Mouse (Mus musculus) frontal cortex, postnatal 25 days (tissue): ENCODE data around the gene Ccl11.

ENCODE experiments used
- DNase-seq, 2 experiments: peaks; one replicate each; pipeline ENCODE4 v3.0.0; 2022; ENCODE audit warnings: low spot score in 2 of 2

Ccl11 gene

DNA sequence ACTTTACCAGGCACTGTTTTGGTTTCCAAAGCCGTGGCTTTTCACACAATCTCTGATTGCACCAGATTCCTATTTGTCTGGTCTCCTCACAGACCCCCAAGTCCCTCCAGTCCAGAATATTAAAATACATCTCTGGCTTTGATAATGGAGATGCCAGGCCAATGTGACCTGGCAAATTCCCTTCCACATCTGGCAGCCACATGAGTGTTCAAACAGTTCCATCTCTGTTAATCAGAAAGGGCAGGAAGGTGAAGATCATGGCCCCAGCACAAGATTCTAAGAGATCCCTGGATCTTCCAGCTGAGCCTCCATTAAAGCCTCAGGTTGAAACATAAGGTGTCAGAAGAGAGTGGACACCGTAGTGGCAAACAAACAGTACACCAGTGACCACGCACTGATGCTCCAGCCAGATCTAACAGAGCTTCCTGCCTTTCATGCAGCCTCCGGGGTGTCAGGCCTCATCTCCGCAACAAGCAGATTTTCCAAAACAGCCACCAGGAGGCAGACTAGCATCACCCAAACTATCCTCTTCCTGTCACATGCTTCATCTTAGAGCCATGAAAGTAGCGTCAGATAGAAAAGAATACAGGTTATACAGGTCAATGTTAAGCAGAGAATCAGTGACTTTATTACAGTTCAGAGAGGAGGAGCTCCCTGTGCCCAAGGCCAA is 9.7 kb upstream of the Ccl11 start:
- no peak for DNase-seq

DNA sequence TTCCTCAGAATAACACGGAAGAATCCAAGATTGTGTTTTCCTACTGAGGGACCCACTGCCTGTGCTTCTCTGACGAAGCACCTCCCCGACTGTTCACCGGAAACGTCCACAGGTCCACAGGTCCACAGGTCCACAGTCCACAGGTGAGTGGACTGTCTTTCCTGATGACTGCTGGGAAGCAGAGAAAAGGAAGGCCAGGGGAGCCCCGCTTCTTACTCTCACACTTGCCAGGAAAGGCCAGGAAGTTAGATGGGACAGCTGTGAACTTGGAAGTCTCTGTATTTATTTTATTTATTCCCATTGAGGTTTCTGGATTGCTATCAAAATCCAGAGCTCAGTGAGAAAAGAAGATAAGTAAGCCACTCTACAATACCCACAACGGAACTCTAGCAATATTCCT is 3.8 kb upstream of the Ccl11 start:
- DNase-seq: no peak

DNA sequence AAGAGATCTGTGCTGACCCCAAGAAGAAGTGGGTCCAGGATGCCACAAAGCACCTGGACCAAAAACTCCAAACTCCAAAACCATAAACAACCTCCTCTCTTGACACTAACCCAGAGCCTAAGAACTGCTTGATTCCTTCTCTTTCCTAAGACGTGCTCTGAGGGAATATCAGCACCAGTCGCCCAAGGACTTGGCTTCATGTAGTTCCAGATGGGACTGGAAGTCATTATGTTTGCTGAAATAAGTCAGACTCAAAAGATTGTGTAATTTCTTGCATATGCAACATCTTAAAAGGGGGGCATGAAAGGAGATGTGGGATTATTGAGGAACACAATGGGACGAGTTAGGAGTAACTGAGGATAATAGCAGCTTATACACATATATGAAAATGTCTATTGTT is 4.6 kb downstream of the Ccl11 start:
- no peak for DNase-seq

- no peak for DNase-seq
These were observed 5.8 kb downstream of the Ccl11 start for GRCm38 (mm10) chr11:82063454-82063853.

DNA sequence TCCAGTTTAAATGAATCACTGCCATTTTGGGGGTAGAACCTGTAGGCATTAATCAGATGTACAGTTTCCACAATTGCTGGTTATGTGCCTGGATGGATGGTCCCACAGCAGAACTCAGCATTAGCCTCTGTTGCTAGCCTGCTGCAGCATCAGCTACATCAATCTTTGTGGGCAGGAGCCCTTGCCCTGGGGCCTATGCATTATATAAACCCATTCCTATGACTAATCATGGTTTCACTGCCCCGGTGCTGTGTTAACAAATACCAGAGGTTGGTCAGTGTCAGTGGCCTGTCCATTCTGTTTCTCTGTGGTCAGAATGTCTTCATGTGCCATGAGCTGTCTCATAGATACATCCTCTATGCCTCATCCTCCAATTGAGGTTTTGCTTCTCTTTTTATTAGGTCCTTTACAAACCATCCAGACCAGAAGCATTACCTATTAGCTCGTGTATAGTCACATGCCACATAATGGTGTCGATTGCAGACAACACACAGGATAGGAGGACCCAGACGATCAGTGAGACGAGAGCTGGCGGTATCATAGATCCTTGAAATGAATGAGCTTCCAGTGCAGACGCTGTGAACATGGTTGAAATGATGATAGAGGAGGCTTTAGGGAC is 9.4 kb downstream of the Ccl11 start:
- no peak for DNase-seq

DNA sequence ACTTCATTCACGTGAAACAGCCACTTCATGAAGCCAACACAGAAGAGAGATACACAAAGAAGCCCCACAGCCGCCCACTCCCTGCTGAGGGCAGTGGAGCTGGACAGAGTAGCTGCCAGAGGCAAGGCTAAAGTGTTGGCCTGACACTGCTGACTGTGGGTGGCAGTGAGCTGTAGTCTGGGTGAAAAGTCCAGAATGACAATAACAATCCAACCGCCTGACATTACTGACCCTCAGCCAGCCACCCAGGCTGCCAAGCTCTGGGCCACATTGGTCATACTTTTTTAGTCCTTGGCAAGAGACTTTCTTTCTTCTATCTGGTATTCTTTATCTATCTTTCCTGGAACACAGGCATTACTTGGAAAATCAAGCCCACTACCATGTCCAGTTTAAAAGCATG is 13.5 kb downstream of the Ccl11 start:
- DNase-seq: no peak

DNA sequence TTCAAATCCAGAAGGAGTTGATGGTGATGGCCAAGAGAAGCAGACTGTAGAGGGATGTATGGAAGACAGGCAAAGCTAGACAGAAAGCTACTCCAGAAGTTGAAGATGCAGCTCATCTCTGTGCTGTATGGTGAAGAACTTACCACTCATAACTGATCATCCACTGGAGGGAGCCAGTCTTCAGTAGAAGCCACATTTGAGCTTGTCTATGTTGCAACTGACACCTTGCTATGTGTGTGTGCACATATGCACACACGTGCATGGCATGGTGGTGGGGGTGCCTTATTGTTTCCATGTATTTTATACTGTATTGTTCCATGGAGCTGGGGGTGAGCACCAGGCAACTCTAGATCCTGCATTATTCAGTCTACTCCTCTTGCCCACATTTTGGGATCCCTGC is 14.8 kb downstream of the Ccl11 start:
- DNase-seq: no peak

DNA sequence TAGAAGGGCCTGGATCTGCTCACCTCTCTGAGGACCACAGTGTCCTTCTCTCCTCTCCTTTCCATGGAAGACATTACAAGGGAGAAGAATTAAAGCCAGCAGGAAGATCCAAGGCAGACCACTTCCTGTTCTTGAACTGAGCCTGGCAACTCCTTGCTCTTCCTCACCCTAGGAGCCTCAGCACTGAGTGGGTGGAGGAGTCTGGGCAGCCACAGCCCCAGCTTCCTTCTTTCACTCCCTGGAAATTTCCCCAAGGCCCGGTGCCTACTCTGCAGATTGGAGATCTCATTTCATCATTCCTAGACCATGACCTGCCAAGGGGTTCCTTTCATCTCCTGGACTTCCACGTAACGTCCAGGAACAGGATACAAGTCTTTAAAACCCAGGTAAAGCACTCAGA is 15.4 kb downstream of the Ccl11 start:
- DNase-seq: no peak

- DNase-seq: no peak
These were observed 16.1 kb downstream of the Ccl11 start for GRCm38 (mm10) chr11:82073686-82074085.

DNA sequence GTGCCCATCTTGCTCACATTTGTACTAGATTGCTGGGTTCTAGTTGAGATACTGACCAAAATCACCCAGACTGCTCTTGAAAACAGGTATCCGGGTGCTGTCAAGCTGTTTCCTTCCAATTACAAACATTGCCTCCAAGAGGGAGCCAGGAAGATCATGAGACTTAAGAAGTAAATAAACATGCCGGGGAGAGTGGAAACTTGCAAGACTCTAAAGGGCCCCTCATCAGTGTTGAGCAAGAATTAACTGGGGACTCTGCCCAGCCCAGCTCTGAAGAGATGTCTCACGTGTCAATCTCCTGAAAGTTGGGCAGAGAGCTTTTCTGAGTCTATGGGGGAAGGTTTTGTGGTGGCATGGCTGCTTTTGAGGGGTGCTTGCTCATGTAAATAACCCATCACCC is 19.4 kb downstream of the Ccl11 start:
- no peak for DNase-seq

GRCm38 (mm10) chr11:82078136-82078730 is 20.6 kb downstream of the Ccl11 start:
- DNase-seq: no peak

GRCm38 (mm10) chr11:82080865-82081264 is 23.2 kb downstream of the Ccl11 start:
- no peak for DNase-seq

- DNase-seq: no peak
These were observed 26.7 kb downstream of the Ccl11 start for GRCm38 (mm10) chr11:82084360-82084759.

DNA sequence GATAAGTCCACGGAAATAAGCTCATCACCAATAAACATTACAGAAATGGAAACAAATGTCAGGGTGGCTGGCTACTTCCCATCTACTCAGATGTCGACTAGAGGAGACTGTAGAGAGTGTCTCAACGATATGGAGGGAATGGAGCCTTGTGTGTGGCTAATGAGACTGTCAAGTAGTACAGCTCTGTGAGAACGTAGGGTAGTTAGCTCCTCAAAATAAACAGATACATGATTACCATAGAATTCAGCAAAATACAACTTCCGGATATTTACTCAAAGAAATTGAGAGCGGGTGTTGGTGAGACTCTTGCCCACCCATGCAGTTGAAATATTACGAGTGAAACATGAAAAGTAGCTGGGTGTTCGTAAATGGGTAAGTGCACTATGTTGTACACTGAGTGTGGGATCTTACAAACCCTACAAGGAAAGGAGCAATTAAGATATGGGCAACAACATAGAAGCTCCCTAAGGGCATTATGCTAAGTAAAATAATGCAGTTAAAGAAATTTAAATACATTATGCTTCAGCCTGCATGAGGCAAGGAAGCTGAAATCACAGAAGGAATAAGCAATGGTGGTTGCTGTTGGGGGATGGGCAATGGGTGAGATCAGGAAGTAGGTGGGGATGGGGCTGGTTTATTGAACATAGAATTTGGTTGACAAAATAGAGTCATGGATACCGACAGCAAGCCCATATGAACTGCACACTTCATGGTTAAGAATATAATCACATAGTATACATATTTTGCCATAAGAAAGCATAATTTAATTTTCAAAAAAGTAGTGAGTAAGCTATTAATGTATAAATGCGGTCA is 42.1 kb downstream of the Ccl11 start:
- DNase-seq: no peak

DNA sequence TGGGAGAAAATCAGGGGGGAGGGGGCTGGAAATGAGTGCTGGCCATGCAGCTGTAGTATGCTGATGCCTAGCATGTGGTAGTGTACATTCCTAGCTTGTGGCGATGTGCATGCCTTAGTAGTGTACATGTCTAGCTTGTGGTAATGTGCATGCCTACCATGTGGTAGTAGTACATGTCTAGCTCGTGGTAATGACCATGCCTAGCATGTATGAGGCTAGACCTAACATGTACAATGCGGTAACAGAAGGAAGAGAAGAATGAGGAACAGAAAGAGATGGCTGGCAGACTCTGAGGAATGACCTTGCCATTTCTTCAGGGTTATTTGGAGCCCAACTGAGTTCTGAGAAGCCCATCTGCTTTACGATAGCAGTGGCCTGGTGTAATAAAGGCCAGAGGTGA is 43.5 kb downstream of the Ccl11 start:
- DNase-seq: no peak

DNA sequence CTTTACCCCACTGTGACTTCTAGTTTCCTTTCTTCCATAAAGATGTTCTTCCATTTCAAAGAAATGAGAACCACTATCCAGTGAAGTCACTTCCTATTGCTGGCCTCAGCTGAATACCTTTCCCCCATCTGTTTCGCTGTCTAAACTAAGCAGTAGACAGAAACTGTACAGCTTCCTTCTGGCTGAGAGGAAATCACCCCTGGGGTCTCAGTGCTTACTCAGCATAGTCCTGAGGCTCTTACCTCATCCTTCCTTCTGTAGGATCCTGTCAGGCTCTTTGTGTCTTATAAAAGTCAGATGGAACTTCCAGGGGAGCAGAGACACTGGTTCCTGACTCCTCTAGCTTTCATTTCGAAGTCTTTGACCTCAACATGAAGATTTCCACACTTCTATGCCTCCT is 43.9 kb downstream of the Ccl11 start, which contains the start of gene Ccl12:
Gene Ccl12, plus strand, starts transcription at position 317 of the 400 bp plus-strand sequence.
- DNase-seq: no peak

- DNase-seq: no peak
These were observed 52.0 kb downstream of the Ccl11 start for GRCm38 (mm10) chr11:82109611-82110010.

GRCm38 (mm10) chr11:82110372-82111248 is 53.0 kb downstream of the Ccl11 start:
- DNase-seq: no peak
